Mouse (Mus musculus): ENCODE results near the gene Fkbp8.

Fkbp8 gene

GRCm38 (mm10) chr8:70558334-70558733 lies 30.8 kb downstream of the Fkbp8 start:
- no peak for DNase-seq (ENCODE audit: low spot score in 2 of 2)

GRCm38 (mm10) chr8:70558983-70559382 lies 31.5 kb downstream of the Fkbp8 start:
- no peak for DNase-seq (ENCODE audit: low spot score in 2 of 2)

GRCm38 (mm10) chr8:70560096-70560495 lies 32.6 kb downstream of the Fkbp8 start:
- DNase-seq (ENCODE audit: low spot score in 2 of 2): peak in 1 of 2 experiments; percentile 56

GRCm38 (mm10) chr8:70560564-70560963 lies 33.0 kb downstream of the Fkbp8 start:
- no peak for DNase-seq (ENCODE audit: low spot score in 2 of 2)

GRCm38 (mm10) chr8:70561357-70561756 lies 33.8 kb downstream of the Fkbp8 start:
- DNase-seq (ENCODE audit: low spot score in 2 of 2): no peak

GRCm38 (mm10) chr8:70561809-70562535 lies 34.4 kb downstream of the Fkbp8 start:
- DNase-seq (ENCODE audit: low spot score in 2 of 2): peak in 1 of 2 experiments; percentile 54

GRCm38 (mm10) chr8:70562802-70563201 lies 35.3 kb downstream of the Fkbp8 start:
- DNase-seq (ENCODE audit: low spot score in 2 of 2): no peak

GRCm38 (mm10) chr8:70563763-70564387 lies 36.4 kb downstream of the Fkbp8 start:
- no peak for DNase-seq (ENCODE audit: low spot score in 2 of 2)

- DNase-seq (ENCODE audit: low spot score in 2 of 2): no peak
Observed at GRCm38 (mm10) chr8:70564696-70565235, 37.2 kb downstream of the Fkbp8 start.

GRCm38 (mm10) chr8:70565561-70565960 lies 38.0 kb downstream of the Fkbp8 start:
- DNase-seq (ENCODE audit: low spot score in 2 of 2): no peak

- no peak for DNase-seq (ENCODE audit: low spot score in 2 of 2)
Observed at GRCm38 (mm10) chr8:70570360-70570759, 42.8 kb downstream of the Fkbp8 start.

- no peak for DNase-seq (ENCODE audit: low spot score in 2 of 2)
Observed at GRCm38 (mm10) chr8:70570990-70571389, 43.5 kb downstream of the Fkbp8 start.

GRCm38 (mm10) chr8:70574302-70574701 lies 46.8 kb downstream of the Fkbp8 start:
- no peak for DNase-seq (ENCODE audit: low spot score in 2 of 2)

GRCm38 (mm10) chr8:70574915-70575314 lies 47.4 kb downstream of the Fkbp8 start:
- no peak for DNase-seq (ENCODE audit: low spot score in 2 of 2)

- no peak for DNase-seq (ENCODE audit: low spot score in 2 of 2)
Observed at GRCm38 (mm10) chr8:70577207-70577606, 49.7 kb downstream of the Fkbp8 start.

GRCm38 (mm10) chr8:70583476-70584387 lies 56.2 kb downstream of the Fkbp8 start:
- DNase-seq (ENCODE audit: low spot score in 2 of 2): no peak

- DNase-seq (ENCODE audit: low spot score in 2 of 2): no peak
Observed at GRCm38 (mm10) chr8:70584606-70585257, 57.2 kb downstream of the Fkbp8 start.

Measured in left cerebral cortex, adult 9 months (tissue).